Mouse (Mus musculus) liver, adult 2 months (tissue): Measurements from ENCODE around the gene Agr2. TPM values are rescaled to one million over a fixed set of nuclear protein-coding genes. Genes with fewer than 3 reads are reported as not detected.

Source experiments
- DNase-seq: peaks from one replicate; pipeline ENCODE4 v3.0.0-alpha.2; 2011; ENCODE audit warnings: low read depth, low spot score; ENCODE audit errors: extremely low read depth
- H3K27ac ChIP-seq: fragments of 200-500 bp; replicated peaks from 2 replicates; pipeline ENCODE4 v1.5.1; 2012; ENCODE audit warnings: low read depth, mild to moderate bottlenecking, control low read depth, inconsistent platforms, low read length; ENCODE audit not compliant: insufficient read depth
- H3K27me3 ChIP-seq: fragments of 200-500 bp; 2 replicates; pipeline ENCODE4 v1.6.1; 2012; ENCODE audit warnings: mild to moderate bottlenecking, moderate library complexity, low read length, inconsistent platforms; ENCODE audit not compliant: control insufficient read depth, insufficient read depth
- H3K36me3 ChIP-seq: fragments of 200-500 bp; 2 replicates; pipeline ENCODE4 v1.6.1; 2012; ENCODE audit warnings: low read length, inconsistent platforms; ENCODE audit not compliant: control insufficient read depth, insufficient read depth
- H3K4me1 ChIP-seq: fragments of 200-500 bp; 2 replicates; pipeline ENCODE4 v1.6.1; 2011; ENCODE audit warnings: low read length; ENCODE audit not compliant: control insufficient read depth, insufficient read depth
- H3K4me3 ChIP-seq: fragments of 200-500 bp; 2 replicates; pipeline ENCODE4 v1.5.1; 2011; ENCODE audit warnings: low read depth, mild to moderate bottlenecking, control low read depth, low read length, moderate library complexity; ENCODE audit not compliant: insufficient read depth
- H3K79me2 ChIP-seq: fragments of 200-500 bp; 2 replicates; pipeline ENCODE4 v1.6.1; 2012; ENCODE audit warnings: inconsistent platforms, mild to moderate bottlenecking, low read length, moderate library complexity; ENCODE audit not compliant: control insufficient read depth, insufficient read depth
- H3K9ac ChIP-seq: fragments of 200-500 bp; 2 replicates; pipeline ENCODE4 v1.6.1; 2012; ENCODE audit warnings: low read depth, mild to moderate bottlenecking, control low read depth, inconsistent platforms, low read length
- CTCF ChIP-seq: fragments of 200-500 bp; IDR thresholded peaks from 2 replicates; pipeline ENCODE4 v1.5.1; 2011; ENCODE audit warnings: low read depth, low read length, control low read depth
- POLR2A ChIP-seq: fragments of 200-500 bp; IDR thresholded peaks from 2 replicates; pipeline ENCODE4 v1.6.1; 2011; ENCODE audit warnings: low read length, control low read depth; ENCODE audit not compliant: insufficient read depth; ENCODE audit errors: extremely low read depth
- WGBS: fragments of 180-500 bp; shearing (Covaris S2); methylation state at CpG from one replicate; pipeline ENCODE4 v1.1.7; 2018; 5-methylcytosine and 5-hydroxymethylcytosine counted together
- polyA plus RNA-seq: library from polyadenylated mRNA; depleted of rRNA; stranded (reverse); fragments of >200 nt; gene quantifications from 2 replicates; pipeline ENCODE4 v1.2.3, GENCODE M21; 2012
- total RNA-seq: library from RNA; depleted of rRNA; stranded (reverse); fragments of >200 nt; gene quantifications from 2 replicates; pipeline ENCODE4 v1.2.3, GENCODE M21; 2014

The Agr2 gene
- total and polyA plus RNA-seq, 2 experiments = 0.27 TPM; not detected in 1

DNA sequence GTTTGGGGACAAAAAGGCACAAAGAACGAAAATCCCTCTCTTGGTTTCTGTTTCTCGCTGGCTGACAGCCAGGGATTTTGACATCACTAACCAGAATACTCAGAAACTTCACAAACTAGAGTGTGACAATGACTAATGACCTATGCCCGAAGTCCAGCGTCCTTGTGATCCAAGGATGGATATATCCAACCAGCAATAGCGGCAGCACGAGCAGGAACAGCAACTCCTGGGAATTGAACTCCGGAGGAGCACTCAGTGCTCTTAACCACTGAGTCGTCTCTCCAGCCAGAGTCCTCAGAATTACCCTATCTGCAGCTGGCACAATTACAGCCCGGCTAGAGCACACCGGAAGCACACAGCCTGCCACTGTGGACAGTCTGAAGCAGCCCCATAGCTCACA lies 44.1 kb downstream of the Agr2 start:
- Histone ChIP-seq H3K4me3 (no peak overlapping the region), H3K79me2 (no peaks in the 10 kb centered on the region), H3K4me1 (no peaks in the 10 kb centered on the region), H3K36me3 (no peaks in the 10 kb centered on the region), H3K27me3 (peaks cover 5% of the 10 kb centered on the region; the same call in 1 of the 2 replicates), H3K9ac (no peak overlapping the region), H3K27ac (no peak overlapping the region)
- WGBS = 56% methylated on average over 10 of the region's 10 CpGs
- TF ChIP-seq POLR2A (no peak), CTCF (no peak)
- DNase-seq = peak; percentile 21

DNA sequence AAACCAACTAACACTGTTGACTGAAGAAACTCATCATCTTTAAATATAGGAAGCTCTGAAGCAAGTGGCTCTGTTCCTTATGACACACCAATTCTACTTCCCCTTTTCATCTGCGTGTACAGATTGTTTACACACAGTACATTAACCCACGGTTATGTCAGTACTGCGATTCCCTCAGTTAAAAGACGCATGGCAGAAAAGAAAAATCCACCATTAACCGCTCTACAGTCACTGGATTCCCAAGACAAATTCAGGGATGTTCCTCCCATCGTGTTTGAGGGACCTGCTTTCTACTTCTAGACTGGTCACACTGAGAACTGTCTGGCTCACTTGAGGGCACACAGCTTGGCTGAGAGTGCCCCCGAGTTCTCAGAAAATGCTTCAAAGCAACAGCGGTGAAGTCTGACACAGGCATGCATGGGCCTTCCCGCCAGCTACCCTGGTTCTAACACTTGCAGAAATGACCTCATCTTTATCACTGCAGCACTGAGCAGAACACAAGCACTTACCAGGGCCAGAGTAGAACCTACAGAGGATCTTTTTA lies 46.9 kb downstream of the Agr2 start:
- Histone ChIP-seq H3K27me3 (peaks cover 8% of the 10 kb centered on the region; the same call in 1 of the 2 replicates), H3K27ac (0 out of 2 replicates have a peak overlapping the region, but pooled peaks have one; percentile 4), H3K79me2 (no peaks in the 10 kb centered on the region), H3K4me3 (no peak overlapping the region), H3K36me3 (no peaks in the 10 kb centered on the region), H3K4me1 (no peaks in the 10 kb centered on the region), H3K9ac (no peak overlapping the region)
- WGBS = 79% methylated on average over 9 of the region's 9 CpGs
- DNase-seq = peak; percentile 32
- TF ChIP-seq CTCF = no peak
- TF ChIP-seq POLR2A = no peak

DNA sequence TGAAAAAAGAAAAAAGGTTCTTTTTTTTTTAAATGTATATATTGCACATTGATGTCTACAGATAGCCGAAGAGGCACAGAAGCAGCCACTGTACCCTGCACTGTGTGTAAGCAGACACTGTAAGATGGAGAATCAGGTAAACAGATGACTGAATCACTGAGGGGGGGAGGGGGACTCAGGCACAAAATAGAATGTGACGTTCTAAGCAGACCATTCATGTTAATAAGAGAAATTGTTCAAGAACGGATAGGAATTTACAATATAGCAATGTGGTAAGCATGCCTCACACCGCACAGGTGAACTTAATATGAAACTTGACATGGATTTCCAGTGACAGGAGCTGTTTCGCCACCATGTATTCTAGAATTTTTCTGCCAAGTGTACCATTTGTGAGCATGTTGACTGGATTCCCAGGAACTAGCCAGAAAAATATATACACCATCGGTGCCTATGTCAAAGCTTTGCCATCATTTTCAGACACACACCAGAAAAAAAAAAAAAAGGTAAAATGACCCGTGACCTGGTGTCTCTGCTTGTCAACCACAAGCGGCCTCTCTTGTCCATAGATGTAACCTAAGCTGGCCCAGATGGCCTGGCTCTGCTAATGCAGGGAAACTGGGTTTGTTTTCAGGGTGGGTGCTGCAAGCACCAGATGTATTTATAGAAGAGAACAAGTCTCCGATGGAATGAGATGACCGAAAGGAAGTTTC lies 48.0 kb downstream of the Agr2 start:
- Histone ChIP-seq H3K4me1 (no peaks in the 10 kb centered on the region), H3K36me3 (no peaks in the 10 kb centered on the region), H3K4me3 (no peak overlapping the region), H3K27ac (no peak overlapping the region), H3K79me2 (no peaks in the 10 kb centered on the region), H3K9ac (no peak overlapping the region), H3K27me3 (peaks cover 8% of the 10 kb centered on the region; the same call in 1 of the 2 replicates)
- WGBS = 81% methylated on average over 10 of the region's 10 CpGs
- DNase-seq = no peak
- no peak for TF ChIP-seq POLR2A
- no peak for TF ChIP-seq CTCF

DNA sequence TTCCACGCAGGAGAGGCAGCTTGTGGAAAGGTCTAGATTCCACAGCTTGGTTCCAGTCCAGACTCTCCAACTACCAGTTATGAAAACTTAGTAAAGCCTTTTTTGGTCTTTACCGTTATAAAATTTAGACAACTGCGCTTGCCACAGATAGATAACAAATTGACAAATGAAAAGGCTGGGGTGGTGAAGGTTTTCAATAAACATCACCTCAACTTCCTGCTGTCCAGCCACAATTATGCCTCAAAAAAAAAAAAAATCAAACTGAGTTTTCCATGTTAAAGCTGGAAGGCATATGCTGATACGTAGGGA lies 48.5 kb downstream of the Agr2 start:
- Histone ChIP-seq H3K4me1 (no peaks in the 10 kb centered on the region), H3K27ac (no peak overlapping the region), H3K9ac (no peak overlapping the region), H3K4me3 (no peak overlapping the region), H3K27me3 (peaks cover 8% of the 10 kb centered on the region; the same call in 1 of the 2 replicates), H3K79me2 (no peaks in the 10 kb centered on the region), H3K36me3 (no peaks in the 10 kb centered on the region)
- no peak for DNase-seq
- WGBS = 65% methylated on average over 4 of the region's 4 CpGs
- TF ChIP-seq CTCF = no peak
- no peak for TF ChIP-seq POLR2A

DNA sequence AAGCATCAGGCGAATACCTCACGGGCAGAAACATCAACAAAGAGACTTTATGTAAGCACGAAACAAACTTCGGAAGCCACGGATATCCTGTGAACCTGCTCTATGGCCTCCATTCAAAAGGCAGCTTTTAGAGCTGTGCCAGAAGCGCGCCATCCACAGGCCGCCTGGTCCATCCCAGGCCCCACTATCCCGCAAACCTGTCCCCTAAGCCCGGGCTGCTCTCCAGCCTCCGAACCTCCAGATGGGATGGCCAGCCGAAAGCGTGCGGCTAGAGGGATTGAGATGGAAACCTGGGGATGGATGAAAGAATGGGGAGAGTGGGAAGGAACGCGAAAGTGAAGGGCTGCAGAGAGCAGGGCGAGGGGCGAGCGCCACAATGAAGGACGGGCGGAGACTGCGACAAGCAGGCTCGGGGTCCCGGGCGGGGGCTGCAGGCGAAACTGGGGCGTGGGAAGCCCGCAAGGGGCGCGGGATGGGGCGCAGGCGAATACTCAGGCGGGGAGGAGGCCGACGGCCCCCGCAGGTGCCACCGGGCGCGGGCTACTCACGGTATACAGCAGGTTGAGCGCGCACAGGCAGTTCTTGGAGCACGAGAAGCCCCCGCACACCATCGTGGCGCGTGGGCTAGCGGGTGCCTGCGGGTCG lies 49.1 kb downstream of the Agr2 start:
- Histone ChIP-seq H3K4me3 (peak overlapping the region; percentile 70), H3K79me2 (no peaks in the 10 kb centered on the region), H3K27ac (no peak overlapping the region), H3K27me3 (peaks cover 8% of the 10 kb centered on the region; the same call in 1 of the 2 replicates), H3K9ac (peak overlapping the region; percentile 23), H3K4me1 (no peaks in the 10 kb centered on the region), H3K36me3 (no peaks in the 10 kb centered on the region)
- WGBS = 2% methylated on average over 50 of the region's 50 CpGs
- no peak for TF ChIP-seq CTCF
- no peak for TF ChIP-seq POLR2A
- DNase-seq = no peak
